Mouse (Mus musculus): Measurements from ENCODE around the gene Bmx. TPM values are rescaled to one million over a fixed set of nuclear protein-coding genes. Genes with fewer than 3 reads are reported as not detected.

Bmx gene
- polyA plus RNA-seq, 1 experiment from 2014 or later = 8.9 TPM

DNA sequence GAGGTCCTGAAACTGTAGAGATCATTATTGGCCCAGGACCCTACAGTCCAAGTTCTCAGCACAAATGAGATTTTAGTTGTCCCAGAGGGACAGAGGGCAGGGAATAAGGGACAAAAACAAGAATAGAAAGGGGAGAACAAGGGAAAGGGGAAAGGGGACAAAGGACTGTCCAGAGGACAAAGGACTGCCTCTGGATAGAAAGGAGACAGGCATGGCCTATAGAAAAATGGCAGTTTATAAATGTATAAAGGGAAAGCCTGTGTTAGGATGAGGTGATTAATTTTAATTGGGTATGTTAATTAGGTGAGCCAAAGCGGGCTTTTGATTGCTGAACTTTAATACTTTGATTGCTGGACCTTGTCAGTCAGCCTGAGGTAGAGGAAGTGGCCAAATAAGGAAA is 6.9 kb upstream of the Bmx start:
- no peaks in the 10 kb centered on the region for H3K27me3 ChIP-seq (ENCODE audit: control insufficient read depth, insufficient read depth, low read length)
- H3K4me1 ChIP-seq (ENCODE audit: control insufficient read depth, insufficient read depth, low read length) = no peaks in the 10 kb centered on the region
- no peak overlapping the region for H3K27ac ChIP-seq (ENCODE audit: low read depth, low read length)
- H3K9me3 ChIP-seq (replicated peaks; ENCODE audit: control insufficient read depth, low read length) = no peaks in the 10 kb centered on the region
- H3K4me3 ChIP-seq (ENCODE audit: low read depth, low read length) = no peak overlapping the region
- H3K4me2 ChIP-seq = no peak overlapping the region
- whole genome bisulfite sequencing (ENCODE audit: insufficient replicate concordance) = 55% methylated on average over 1 of the region's 1 CpGs
- no peak overlapping the region for H3K9ac ChIP-seq (ENCODE audit: low read depth, low read length)
- no peak for ATAC-seq (replicated peaks; ENCODE audit: insufficient number of reproducible peaks, low FRiP score, low TSS enrichment)
- H3K36me3 ChIP-seq (ENCODE audit: control insufficient read depth, insufficient read depth, low read length) = no peaks in the 10 kb centered on the region

DNA sequence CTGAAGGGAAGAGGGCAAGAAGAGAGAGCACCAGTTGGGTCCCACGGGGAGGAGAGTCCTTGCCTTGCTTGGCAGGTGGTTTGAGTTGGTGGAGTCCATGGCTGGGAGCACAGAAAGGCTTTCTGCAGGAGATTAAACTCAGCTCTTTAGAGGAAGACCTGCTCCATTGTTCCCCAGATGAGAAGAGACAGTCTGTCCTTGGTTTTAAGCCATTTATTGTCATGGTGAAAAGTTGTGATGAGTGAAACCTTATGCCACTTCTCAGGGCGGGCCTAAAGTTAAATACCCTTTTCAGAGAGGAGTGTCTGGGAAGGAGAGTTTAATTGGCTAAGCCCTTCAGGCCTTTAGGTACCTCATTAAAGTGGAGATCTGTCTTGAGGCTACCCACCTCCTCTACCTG is 4.3 kb upstream of the Bmx start:
- no peaks in the 10 kb centered on the region for H3K27me3 ChIP-seq (ENCODE audit: control insufficient read depth, insufficient read depth, low read length)
- no peak overlapping the region for H3K9ac ChIP-seq (ENCODE audit: low read depth, low read length)
- H3K4me2 ChIP-seq = no peak overlapping the region
- ATAC-seq (replicated peaks; ENCODE audit: insufficient number of reproducible peaks, low FRiP score, low TSS enrichment) = no peak
- H3K4me1 ChIP-seq (ENCODE audit: control insufficient read depth, insufficient read depth, low read length) = no peaks in the 10 kb centered on the region
- H3K27ac ChIP-seq (ENCODE audit: low read depth, low read length) = no peak overlapping the region
- no peak overlapping the region for H3K4me3 ChIP-seq (ENCODE audit: low read depth, low read length)
- no peaks in the 10 kb centered on the region for H3K36me3 ChIP-seq (ENCODE audit: control insufficient read depth, insufficient read depth, low read length)
- no peaks in the 10 kb centered on the region for H3K9me3 ChIP-seq (replicated peaks; ENCODE audit: control insufficient read depth, low read length)
- 47% methylated on average over 2 of the region's 2 CpGs for WGBS (ENCODE audit: insufficient replicate concordance)

DNA sequence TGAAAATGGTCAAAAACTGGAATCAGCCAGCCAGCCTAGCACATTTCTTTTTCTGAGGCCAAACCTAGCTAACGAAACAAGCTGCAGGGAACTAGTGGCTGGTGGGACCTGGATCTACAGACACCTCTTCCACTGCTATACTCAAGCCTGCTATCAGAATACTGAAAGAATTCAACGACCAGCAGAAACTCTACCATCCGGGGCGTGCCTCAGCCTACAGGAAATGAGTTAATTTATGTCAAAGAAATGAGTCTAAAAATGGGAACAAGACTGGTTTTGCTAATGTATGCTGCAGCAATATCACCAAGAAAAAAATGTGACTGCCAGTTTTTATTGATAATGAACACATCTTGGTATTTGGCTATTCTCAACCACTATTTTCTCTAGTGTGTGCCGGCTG is 669 bp upstream of the Bmx start:
- H3K4me3 ChIP-seq (ENCODE audit: low read depth, low read length) = no peak overlapping the region
- H3K9ac ChIP-seq (ENCODE audit: low read depth, low read length) = no peak overlapping the region
- H3K4me2 ChIP-seq = no peak overlapping the region
- H3K27ac ChIP-seq (ENCODE audit: low read depth, low read length) = peak overlapping the region; percentile 59; the same call in 1 of the 2 replicates
- H3K27me3 ChIP-seq (ENCODE audit: control insufficient read depth, insufficient read depth, low read length) = no peaks in the 10 kb centered on the region
- WGBS (ENCODE audit: insufficient replicate concordance) = 69% methylated on average over 5 of the region's 5 CpGs
- ATAC-seq (replicated peaks; ENCODE audit: insufficient number of reproducible peaks, low FRiP score, low TSS enrichment) = no peak
- no peaks in the 10 kb centered on the region for H3K36me3 ChIP-seq (ENCODE audit: control insufficient read depth, insufficient read depth, low read length)
- H3K4me1 ChIP-seq (ENCODE audit: control insufficient read depth, insufficient read depth, low read length) = no peaks in the 10 kb centered on the region
- no peaks in the 10 kb centered on the region for H3K9me3 ChIP-seq (replicated peaks; ENCODE audit: control insufficient read depth, low read length)

DNA sequence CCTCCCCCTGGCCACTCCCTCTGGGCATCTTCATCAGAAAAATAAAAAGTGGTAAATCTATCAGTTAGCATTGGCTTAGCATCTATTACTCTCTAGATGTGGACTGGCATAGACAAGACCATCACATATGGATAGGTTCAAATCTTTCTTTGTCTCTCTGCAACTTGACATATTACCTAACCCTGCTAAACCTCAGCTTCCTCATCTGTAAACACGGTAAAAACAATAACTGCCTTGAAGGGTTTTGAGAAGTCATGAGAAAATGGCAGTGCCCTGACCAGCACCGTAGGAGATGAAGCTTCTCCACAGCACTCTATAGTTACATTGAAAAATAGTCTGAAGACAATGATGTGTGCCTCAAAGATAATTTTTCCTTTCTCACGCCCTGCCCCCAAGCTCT is 1.5 kb downstream of the Bmx start:
- Histone ChIP-seq H3K27me3 (ENCODE audit: control insufficient read depth, insufficient read depth, low read length) (no peaks in the 10 kb centered on the region), H3K4me1 (ENCODE audit: control insufficient read depth, insufficient read depth, low read length) (no peaks in the 10 kb centered on the region), H3K36me3 (ENCODE audit: control insufficient read depth, insufficient read depth, low read length) (no peaks in the 10 kb centered on the region), H3K4me2 (peak overlapping the region; percentile 12), H3K4me3 (ENCODE audit: low read depth, low read length) (no peak overlapping the region), H3K9ac (ENCODE audit: low read depth, low read length) (no peak overlapping the region), H3K27ac (ENCODE audit: low read depth, low read length) (no peak overlapping the region), H3K9me3 (replicated peaks; ENCODE audit: control insufficient read depth, low read length) (no peaks in the 10 kb centered on the region)
- 63% methylated on average over 3 of the region's 3 CpGs for WGBS (ENCODE audit: insufficient replicate concordance)
- ATAC-seq (replicated peaks; ENCODE audit: insufficient number of reproducible peaks, low FRiP score, low TSS enrichment) = no peak

DNA sequence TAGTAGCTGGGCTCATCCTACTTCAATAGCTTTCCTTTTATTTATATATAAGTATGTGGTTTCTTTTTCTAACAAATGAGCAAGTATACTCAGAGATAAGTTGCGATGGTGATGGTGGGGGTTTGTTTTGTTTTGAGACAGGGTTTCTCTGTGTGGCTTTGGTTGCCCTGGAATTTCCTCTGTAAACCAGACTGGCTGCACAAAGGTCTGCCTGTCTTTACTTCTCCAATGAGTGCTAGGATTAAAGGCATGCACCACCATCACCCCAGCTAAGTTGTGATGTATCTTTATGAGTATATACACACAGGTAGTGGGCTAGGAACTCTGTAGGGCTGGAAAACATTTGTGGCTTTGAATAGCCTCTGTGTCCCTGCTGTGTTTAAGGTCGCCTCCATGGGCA is 11.3 kb downstream of the Bmx start:
- WGBS (ENCODE audit: insufficient replicate concordance) = 49% methylated on average over 2 of the region's 2 CpGs
- ATAC-seq (replicated peaks; ENCODE audit: insufficient number of reproducible peaks, low FRiP score, low TSS enrichment) = no peak
- H3K9ac ChIP-seq (ENCODE audit: low read depth, low read length) = no peak overlapping the region
- H3K4me2 ChIP-seq = no peak overlapping the region
- no peak overlapping the region for H3K27ac ChIP-seq (ENCODE audit: low read depth, low read length)
- H3K4me3 ChIP-seq (ENCODE audit: low read depth, low read length) = no peak overlapping the region
- no peaks in the 10 kb centered on the region for H3K27me3 ChIP-seq (ENCODE audit: control insufficient read depth, insufficient read depth, low read length)
- no peaks in the 10 kb centered on the region for H3K4me1 ChIP-seq (ENCODE audit: control insufficient read depth, insufficient read depth, low read length)
- H3K9me3 ChIP-seq (replicated peaks; ENCODE audit: control insufficient read depth, low read length) = no peaks in the 10 kb centered on the region
- H3K36me3 ChIP-seq (ENCODE audit: control insufficient read depth, insufficient read depth, low read length) = no peaks in the 10 kb centered on the region

DNA sequence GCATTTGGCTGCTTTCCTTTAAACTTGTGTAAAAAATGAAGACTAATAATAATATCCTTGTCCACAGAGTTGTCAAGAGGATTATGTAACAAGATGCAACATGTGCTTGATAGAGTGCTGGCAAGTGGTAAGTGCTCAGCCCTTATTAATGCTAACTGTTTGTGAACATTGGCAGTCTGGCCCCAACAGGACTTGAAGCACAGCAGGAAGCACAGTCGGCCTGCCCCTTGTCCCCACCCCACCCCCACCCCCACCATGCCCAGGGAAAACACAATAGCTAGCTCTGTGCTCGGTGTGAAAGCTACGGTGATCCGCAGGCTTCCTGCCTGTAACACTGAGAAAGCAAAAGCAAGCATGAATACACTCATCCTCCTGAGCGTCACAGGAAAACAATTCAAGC is 12.3 kb downstream of the Bmx start:
- no peaks in the 10 kb centered on the region for H3K9me3 ChIP-seq (replicated peaks; ENCODE audit: control insufficient read depth, low read length)
- H3K4me1 ChIP-seq (ENCODE audit: control insufficient read depth, insufficient read depth, low read length) = no peaks in the 10 kb centered on the region
- 20% methylated on average over 5 of the region's 5 CpGs for WGBS (ENCODE audit: insufficient replicate concordance)
- no peak overlapping the region for H3K27ac ChIP-seq (ENCODE audit: low read depth, low read length)
- 0 out of 2 replicates have a peak overlapping the region, but pooled peaks have one; percentile 24 for H3K4me2 ChIP-seq
- H3K4me3 ChIP-seq (ENCODE audit: low read depth, low read length) = no peak overlapping the region
- no peaks in the 10 kb centered on the region for H3K27me3 ChIP-seq (ENCODE audit: control insufficient read depth, insufficient read depth, low read length)
- ATAC-seq (replicated peaks; ENCODE audit: insufficient number of reproducible peaks, low FRiP score, low TSS enrichment) = no peak
- no peaks in the 10 kb centered on the region for H3K36me3 ChIP-seq (ENCODE audit: control insufficient read depth, insufficient read depth, low read length)
- no peak overlapping the region for H3K9ac ChIP-seq (ENCODE audit: low read depth, low read length)

DNA sequence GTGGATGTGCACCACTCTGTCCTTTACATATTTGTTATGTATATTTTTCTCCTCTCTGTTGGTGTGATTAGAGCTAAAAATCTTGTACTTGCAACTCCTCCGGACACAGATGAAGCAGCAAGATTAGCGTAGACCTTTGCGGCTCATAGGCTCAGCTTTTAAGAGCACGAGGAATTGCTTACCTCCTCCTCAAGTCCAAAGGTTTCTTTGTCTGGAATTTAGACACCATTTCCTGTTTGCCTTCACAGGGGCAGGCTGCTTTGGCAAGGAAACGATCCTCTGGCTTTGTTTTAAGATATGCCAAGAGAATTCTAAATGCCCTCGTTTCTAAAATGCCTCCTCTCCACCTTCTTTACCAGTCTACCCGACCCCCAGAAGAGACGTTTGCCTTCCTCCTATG is 24.6 kb downstream of the Bmx start:
- no peak overlapping the region for H3K9ac ChIP-seq (ENCODE audit: low read depth, low read length)
- WGBS (ENCODE audit: insufficient replicate concordance) = 54% methylated on average over 8 of the region's 8 CpGs
- H3K4me1 ChIP-seq (ENCODE audit: control insufficient read depth, insufficient read depth, low read length) = no peaks in the 10 kb centered on the region
- no peak overlapping the region for H3K27ac ChIP-seq (ENCODE audit: low read depth, low read length)
- no peak overlapping the region for H3K4me3 ChIP-seq (ENCODE audit: low read depth, low read length)
- H3K9me3 ChIP-seq (replicated peaks; ENCODE audit: control insufficient read depth, low read length) = no peaks in the 10 kb centered on the region
- H3K36me3 ChIP-seq (ENCODE audit: control insufficient read depth, insufficient read depth, low read length) = no peaks in the 10 kb centered on the region
- no peaks in the 10 kb centered on the region for H3K27me3 ChIP-seq (ENCODE audit: control insufficient read depth, insufficient read depth, low read length)
- no peak overlapping the region for H3K4me2 ChIP-seq
- ATAC-seq (replicated peaks; ENCODE audit: insufficient number of reproducible peaks, low FRiP score, low TSS enrichment) = no peak

DNA sequence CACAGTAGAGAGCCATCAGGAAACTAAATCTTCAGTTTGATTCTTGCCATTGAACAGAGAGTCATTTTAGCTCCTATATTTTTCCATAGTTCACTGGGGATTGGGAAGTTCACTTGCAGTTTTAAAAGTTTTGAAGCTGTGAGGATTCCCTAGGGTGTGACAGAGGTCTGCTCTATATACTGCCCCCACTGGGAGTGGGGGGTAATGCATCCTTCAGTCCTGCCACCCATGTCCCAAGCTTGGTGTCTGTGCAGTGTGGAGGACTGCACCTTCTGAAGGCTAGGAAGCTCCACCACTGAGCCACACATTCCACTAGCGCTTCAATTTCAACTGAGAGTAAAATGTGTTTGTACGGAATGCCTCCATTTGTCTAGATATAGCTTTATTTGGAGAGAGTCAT is 36.0 kb downstream of the Bmx start:
- Histone ChIP-seq H3K27me3 (ENCODE audit: control insufficient read depth, insufficient read depth, low read length) (no peaks in the 10 kb centered on the region), H3K9me3 (replicated peaks; ENCODE audit: control insufficient read depth, low read length) (no peaks in the 10 kb centered on the region), H3K9ac (ENCODE audit: low read depth, low read length) (no peak overlapping the region), H3K4me1 (ENCODE audit: control insufficient read depth, insufficient read depth, low read length) (no peaks in the 10 kb centered on the region), H3K27ac (ENCODE audit: low read depth, low read length) (no peak overlapping the region), H3K4me3 (ENCODE audit: low read depth, low read length) (no peak overlapping the region), H3K36me3 (ENCODE audit: control insufficient read depth, insufficient read depth, low read length) (no peaks in the 10 kb centered on the region), H3K4me2 (no peak overlapping the region)
- no peak for ATAC-seq (replicated peaks; ENCODE audit: insufficient number of reproducible peaks, low FRiP score, low TSS enrichment)
- WGBS (ENCODE audit: insufficient replicate concordance) = 67% methylated on average over 2 of the region's 2 CpGs

DNA sequence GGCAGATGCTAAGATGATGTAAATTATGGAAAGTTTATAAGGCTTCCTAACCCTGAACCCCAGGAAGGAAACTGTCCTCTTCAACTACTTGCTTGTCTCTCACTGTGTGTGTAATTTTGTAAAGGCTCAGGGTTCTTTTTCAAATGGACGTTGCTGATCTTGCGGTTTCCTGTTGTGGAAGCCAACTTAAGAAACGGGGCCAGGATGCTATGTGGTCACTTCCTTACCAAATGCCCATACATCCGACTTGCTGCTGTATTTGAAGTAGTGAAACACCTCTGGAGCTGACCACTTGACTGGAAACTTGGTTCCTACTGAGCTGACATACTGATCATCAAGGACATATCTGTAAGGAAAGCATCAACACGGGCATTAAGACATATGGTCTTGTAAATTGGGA is 57.4 kb downstream of the Bmx start:
- H3K36me3 ChIP-seq (ENCODE audit: control insufficient read depth, insufficient read depth, low read length) = no peaks in the 10 kb centered on the region

More for the DNA sequence above, 57.4 kb downstream of the Bmx start:
- no peak overlapping the region for H3K4me3 ChIP-seq (ENCODE audit: low read depth, low read length)
- no peak overlapping the region for H3K4me2 ChIP-seq
- no peaks in the 10 kb centered on the region for H3K27me3 ChIP-seq (ENCODE audit: control insufficient read depth, insufficient read depth, low read length)
- H3K9me3 ChIP-seq (replicated peaks; ENCODE audit: control insufficient read depth, low read length) = no peaks in the 10 kb centered on the region
- H3K9ac ChIP-seq (ENCODE audit: low read depth, low read length) = no peak overlapping the region
- 68% methylated on average over 5 of the region's 5 CpGs for WGBS (ENCODE audit: insufficient replicate concordance)
- H3K27ac ChIP-seq (ENCODE audit: low read depth, low read length) = no peak overlapping the region
- ATAC-seq (replicated peaks; ENCODE audit: insufficient number of reproducible peaks, low FRiP score, low TSS enrichment) = no peak
- H3K4me1 ChIP-seq (ENCODE audit: control insufficient read depth, insufficient read depth, low read length) = no peaks in the 10 kb centered on the region

Data from heart, embryonic 11.5 days (tissue).